Mouse (Mus musculus): Measurements from ENCODE around the gene Ezr.

- no peak for TF ChIP-seq POLR2A (IDR thresholded peaks at IDR 0.05; ENCODE audit: borderline replicate concordance, extremely low read depth, low read depth, low read length)
- no peak for TF ChIP-seq CTCF (IDR thresholded peaks at IDR 0.05; ENCODE audit: insufficient read depth, low read length)
Measured at GRCm38 (mm10) chr17:6733322-6733875, 49.2 kb downstream of the Ezr start.

Data from lung, adult 2 months (tissue).